Mouse (Mus musculus): ENCODE data around the gene Npnt.

Npnt gene

DNA sequence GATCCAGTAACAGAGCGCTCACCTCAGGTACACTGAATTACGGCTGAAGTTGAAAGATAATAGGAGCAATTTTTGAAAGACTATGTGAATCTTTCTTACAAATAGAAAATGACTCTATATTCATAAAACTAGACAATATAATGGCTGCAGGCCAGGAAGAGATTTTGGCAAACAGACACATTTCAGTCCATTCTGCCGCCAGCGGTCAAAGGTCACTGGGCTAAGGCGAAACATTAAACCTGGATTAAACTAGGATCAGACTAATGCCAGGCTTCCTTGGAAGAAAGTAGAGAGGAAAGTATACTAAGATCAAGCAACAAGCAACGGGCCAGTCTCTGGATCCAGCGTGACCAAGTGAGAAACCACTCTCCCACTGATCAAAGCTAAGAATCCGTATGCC is 11.1 kb downstream of the Npnt start:
- DNase-seq (ENCODE audit: low read depth, low spot score), result no peak

DNA sequence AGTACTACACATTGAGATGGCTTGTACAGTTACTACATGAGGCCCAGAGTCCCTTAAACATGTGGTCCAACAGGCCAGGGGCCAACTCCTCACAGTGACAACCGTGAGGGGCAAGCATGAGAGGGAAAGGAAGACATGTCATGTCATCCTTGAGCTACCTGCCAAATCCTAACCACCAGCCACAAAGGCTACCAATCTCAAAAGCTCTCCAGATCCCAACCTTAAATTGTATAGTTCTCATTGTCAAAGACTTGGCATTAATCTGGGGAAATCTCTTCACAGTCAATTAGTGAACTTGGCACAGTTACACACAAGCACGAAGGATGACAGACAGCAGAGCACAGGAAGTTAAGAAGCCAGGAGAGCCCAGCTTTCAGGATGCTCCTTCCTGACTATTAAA is 15.4 kb downstream of the Npnt start:
- no peak for DNase-seq (ENCODE audit: low read depth, low spot score)

DNA sequence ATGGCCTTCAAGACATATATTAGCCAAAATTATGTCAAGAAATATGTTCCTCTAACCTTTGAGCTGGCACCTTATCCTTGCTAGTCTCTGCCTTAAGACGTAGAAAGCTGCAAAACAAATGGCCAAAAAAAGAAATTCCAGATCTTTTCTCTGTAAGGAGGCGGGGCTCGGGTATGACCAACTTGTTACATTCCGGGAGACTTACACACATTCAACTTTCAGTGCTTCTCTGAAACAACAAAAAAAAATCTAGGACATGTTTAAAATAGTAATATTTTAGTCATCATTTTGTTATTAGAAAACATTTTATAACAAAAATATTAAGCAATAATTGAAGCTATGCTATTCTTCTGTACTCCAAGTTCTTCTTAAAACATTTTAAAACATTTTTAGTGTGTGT is 18.6 kb downstream of the Npnt start:
- no peak for DNase-seq (ENCODE audit: low read depth, low spot score)

DNA sequence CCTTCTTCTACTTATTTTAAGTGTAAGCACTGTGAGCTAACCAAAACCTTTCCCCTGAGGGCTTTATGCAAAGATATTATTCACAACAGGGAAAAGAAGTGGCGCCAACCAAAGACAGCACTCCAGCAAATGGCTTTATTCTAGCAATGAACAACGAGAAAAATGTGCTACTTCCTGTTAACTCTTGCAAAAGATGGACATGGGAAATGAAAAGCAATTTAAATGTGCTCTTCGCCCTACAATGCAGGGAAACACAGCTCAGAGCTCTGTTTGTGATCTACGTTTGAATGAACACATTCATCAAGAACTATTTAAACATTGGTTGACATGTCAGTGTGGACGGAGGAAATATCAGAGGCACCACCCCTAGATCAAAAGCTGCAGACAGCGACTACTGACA is 20.2 kb downstream of the Npnt start:
- no peak for DNase-seq (ENCODE audit: low read depth, low spot score)

DNA sequence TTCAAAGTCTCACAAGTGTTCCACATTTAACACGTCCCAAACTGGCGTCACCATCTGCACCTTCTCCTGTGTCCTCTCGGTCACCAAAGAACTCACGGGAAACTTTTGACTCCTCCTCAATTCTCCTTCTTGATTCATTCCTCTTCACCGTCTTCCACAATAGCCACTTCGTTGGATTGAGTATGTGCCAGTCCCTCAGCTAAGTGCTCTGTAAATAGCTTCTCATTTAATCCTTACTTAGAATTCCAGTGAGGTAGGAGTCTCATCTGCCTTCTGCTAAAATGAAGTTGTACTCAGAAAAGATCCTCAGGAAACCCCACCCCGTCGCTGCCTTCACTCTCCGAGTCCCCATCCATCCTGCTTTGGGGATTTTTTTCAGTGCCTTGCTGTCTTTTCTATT is 21.9 kb downstream of the Npnt start:
- DNase-seq (ENCODE audit: low read depth, low spot score), result no peak

DNA sequence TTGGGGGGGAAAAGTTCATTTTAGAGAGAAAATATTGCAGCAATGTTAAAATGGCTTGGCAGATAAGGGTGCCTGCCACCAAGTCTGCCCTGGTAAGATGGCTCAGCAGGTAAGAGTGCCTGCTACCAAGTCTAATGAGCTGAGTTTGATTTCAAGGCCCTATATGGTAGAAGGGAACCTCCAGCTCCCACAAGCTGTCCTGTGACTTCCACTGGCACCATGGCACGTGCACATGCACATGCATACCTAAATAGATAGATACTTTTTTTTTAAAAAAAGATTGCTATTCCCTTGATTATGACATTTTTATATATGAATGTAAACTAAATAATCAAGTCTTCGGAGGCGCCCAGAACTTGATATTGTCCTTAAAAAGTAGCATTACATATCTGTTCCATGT is 30.3 kb downstream of the Npnt start:
- DNase-seq (ENCODE audit: low read depth, low spot score), result no peak

DNA sequence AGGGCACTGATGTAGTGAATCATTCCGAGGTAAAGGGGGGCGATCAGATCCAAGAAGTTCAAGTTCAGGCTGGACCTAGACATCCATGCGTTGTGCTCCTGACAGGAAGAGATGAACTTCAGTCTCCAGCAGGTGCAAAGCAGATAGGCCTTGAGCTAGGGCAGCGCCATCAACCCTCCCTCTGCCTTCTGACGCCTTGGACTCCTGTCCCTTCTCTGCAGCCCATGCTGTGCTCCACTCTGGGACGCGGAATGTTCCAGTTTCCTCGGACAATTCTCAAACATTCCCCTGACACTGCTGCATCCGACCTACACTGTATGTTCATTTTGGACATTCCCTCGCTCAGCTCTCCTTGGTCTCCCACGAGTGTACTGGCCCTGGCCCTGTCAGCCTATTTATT is 30.9 kb downstream of the Npnt start:
- no peak for DNase-seq (ENCODE audit: low read depth, low spot score)

DNA sequence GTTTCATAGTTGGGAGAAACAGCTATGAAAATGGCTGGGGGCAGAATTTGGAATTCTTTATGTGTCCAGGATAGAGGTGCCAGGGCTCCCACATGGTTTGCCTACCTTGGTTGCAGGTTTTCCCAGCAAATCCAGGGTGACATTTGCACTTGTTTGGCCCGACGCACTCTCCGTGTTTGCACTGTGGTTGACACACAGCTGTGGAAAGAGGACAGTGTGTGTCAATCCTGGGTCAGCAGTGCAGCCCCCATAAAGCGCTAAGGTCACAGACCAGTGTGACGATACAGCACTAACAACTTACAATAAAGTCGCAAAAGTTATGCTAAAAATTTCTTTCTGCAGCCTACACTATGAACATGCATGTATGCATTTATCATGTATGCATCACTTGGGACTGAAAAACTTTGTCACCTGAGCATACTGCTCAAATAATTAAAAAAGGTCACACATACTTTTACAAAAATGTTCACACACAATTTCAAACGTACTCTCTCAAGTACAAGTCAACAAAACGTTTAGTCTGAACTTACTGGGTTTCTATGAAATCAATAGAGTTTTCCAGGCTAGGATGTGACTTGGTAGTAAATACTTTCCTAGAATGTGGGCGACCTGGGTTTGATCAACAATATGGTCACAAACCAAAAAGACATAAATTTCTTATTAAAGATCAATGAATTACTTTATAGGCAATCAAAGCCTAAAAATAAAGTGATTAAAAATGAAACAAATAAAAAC is 32.6 kb downstream of the Npnt start:
- no peak for DNase-seq (ENCODE audit: low read depth, low spot score)

DNA sequence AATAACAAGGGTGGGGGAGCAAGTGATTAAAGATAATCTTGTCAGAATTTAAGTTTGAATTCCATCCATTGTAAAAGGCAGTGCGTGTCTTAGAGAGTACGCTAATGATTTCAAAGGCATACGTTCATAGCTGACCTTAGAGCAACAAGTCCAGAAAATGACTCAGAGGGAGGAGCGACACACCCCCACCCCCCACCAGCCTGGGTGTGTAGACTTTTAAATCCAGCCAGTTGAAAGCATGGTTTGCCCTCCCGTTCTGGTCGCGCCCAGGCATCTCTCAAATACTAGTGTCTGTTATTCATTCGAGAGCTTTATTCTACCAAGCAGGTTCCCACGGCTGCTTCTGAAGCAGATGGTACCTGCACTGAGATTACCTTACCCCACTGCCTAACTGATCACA is 34.4 kb downstream of the Npnt start:
- no peak for DNase-seq (ENCODE audit: low read depth, low spot score)

DNA sequence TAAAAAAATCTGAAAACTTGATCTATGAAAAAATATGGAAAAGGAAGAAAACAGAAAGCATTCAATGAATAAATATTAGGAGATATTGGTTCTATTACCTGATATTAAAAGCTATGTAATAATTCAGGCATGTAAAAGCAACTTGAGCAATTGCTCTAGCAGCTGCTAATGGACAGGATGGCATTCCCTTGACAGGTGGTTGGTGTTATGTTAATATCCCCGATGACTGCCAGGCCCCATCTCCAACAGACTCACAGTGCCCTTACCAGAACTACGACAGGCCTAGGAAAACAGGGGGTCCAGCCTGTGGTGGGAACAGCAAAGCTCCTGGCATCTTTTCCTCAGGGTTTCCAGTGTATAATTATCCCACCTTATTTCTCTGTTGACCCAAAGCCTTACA is 37.7 kb downstream of the Npnt start:
- no peak for DNase-seq (ENCODE audit: low read depth, low spot score)

DNA sequence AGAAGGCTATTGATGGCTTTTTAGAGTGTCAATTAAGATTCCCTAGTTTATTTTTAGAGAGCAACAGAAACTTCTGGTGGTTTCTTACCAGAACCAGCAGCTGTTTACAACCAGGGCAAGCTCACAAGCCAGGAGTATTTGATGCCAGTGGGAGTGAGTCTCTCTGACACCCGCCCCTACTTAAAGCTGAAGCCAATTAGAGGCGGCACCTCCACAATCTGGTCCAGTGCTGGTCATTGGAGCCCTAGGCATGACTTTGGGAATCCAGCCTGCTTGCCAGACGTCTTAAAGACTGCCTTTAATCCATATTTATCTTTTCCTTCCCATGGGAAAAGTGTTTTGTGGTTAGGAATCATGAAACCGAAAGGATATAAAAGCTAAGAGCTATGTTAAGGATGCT is 38.4 kb downstream of the Npnt start:
- peak; percentile 35 for DNase-seq (ENCODE audit: low read depth, low spot score)

DNA sequence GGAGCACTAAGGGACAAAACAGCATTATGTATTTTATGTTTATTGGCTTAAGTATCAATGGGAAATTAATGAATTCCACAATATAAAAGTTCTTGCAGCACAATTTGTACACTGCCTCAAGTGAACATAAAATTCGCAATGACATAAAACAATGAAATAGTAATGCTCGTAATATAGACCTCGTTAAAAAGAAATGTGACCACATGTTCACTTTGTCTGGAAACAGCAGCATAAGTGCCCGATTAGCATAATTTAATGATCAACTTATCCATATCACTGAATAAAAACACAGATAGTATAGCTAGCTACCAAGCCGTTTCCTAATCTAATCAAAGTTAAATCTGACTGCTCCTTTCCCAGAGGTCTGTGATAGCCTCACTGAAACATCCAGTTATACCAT is 39.4 kb downstream of the Npnt start:
- no peak for DNase-seq (ENCODE audit: low read depth, low spot score)

DNA sequence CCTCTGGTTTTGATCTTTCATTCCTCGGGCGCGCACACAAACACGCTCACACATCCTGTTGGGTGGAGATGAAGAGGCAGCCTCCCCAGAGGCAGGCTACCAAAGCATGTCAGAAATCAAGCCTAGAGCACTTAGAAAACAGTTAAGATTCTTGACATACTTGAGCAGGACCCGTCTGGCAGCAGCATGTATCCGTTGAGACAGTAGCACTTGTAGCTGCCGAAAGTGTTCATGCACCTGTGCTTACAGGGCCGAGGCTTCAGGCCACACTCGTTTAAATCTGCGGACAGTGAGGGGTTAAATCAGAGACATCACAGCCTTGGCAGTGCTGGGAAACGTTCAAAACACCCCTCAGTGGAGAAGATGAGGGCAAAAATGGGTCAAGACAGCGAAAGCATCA is 40.4 kb downstream of the Npnt start:
- DNase-seq (ENCODE audit: low read depth, low spot score), result peak; percentile 39

DNA sequence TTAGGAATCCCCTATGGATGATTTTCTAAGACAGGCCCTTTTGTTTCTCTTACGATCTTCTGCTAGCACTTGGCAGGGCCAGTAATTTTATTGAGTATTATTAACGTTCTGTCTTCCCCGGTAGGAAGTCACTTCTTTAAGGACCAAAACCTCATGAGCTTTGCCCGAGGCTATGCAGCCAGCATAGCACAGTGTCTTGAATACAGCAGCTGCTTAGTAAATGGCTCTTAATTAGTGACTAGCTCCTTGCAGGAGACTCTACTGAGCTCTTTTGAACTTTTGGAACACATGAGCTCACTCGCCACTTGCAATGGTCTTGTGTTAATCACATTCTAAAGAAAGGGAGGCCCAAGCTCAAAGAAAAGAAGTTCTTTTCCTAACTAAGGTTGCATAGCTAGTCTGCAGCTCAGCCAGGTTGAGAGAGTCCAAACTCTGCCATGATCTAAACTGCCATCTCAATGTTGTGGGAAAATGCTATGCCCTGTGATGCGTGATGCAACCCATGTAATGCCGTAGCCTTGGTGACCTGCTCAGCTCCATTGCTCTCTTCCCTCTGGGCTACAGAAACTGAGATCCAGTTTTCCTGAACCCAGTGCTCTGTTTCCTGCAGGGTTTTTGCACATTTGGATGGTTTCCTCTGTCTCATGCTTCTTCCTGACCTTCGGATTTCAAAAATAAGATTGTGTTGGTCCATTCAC is 42.4 kb downstream of the Npnt start:
- DNase-seq (ENCODE audit: low read depth, low spot score), result no peak

DNA sequence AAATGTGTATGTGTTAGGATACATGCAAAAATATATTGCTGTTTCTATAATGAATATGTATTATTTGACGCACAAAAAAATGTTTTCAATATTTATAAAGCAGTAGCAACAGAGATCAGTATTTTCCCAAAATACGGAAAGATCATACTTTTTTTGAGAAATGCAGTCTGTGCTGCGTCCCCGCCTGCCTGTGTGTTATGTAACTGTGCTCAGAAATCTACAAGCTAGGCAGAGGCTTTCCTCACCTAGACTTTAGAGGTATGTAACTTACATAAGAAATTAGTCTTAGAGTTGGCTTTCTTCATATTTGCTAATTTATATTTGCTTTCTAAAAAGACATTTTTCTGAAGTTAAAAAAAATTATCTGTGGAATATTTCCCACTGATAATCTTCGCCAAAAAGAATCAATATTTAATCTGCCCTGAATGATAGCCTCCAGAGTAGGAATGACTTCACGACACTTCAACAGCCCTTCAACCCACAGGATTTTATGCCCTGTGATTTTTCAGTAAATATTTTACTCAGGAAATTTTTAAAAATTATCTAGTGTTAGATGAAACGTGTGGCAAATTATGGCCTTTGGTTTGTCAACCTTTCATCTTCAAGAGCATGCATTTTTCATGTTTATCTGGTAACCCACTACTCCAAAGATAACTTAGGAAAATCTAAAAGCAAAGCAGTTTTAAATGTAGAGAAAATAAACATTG is 44.7 kb downstream of the Npnt start:
- no peak for DNase-seq (ENCODE audit: low read depth, low spot score)

DNA sequence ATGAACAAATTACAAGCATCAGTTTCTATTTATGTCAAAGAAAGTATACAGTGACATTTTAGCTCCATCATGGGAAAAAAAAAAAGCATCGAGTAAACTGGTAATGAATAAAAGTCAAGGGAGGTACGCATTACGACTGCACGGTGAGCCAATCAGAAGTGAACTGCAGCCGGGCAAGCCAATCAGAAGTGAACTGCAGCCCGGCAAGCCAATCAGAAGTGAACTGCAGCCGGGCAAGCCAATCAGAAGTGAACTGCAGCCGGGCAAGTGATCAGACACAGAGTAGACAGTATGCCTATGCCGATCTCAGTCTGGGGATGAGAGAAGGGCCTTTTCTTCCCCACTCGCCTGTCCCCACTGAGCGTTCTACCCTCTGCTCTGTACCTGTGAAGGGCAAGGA is 46.7 kb downstream of the Npnt start:
- DNase-seq (ENCODE audit: low read depth, low spot score), result no peak

DNA sequence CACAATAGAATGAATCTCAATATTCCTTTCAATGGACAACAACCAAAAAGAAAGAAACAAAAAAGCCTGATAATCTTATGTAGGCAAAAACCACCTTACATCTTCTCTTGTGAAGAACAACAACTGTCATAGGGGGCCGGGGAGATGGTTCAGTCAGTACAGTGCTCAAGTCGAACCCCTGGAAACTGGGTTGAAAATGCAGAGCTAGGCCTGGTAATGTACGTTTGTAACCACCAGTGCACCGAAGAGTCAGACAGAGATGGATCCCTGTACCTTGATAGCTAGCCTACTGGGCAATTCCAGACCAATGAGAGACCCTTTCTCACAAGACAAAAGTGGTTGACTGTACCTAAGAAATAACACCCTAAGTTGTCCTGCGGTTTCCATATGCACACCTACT is 47.2 kb downstream of the Npnt start:
- DNase-seq (ENCODE audit: low read depth, low spot score), result no peak

DNA sequence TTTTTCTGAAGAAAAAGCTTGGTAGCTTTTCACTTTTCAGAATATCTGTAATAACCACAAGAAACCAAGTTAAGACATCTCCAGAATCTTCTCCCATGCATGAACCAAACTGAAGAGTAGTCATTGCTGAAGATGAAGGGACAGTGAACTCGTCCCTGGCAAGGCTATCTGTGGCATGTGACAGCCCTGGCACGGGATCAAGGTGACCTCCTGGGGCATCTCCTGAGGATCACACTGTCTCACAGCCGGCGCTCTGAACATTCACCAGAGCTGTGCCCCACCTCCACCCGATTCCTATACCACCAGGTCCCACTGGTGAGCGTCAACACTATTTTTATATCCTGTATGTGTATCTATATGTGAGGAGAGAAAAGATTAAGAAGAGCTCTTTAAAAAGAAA is 47.9 kb downstream of the Npnt start:
- no peak for DNase-seq (ENCODE audit: low read depth, low spot score)

DNA sequence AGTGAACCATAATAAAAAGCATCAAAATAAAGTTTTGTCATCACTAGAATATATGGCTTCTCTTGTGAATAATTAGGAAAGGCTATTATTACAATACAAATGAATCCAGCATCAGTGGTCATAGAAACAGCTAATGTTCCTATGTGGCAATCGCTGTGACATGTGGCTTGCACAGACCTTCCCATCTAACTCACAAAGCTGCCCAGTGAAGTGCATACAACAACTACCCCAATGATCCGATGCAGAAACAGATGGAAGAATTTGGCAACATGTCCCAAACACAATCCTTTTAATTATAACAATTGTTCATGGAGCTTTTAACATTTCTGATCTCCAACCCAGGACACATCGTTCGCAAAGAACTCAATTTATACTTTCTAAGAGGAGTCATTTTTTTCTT is 52.2 kb downstream of the Npnt start:
- no peak for DNase-seq (ENCODE audit: low read depth, low spot score)

DNA sequence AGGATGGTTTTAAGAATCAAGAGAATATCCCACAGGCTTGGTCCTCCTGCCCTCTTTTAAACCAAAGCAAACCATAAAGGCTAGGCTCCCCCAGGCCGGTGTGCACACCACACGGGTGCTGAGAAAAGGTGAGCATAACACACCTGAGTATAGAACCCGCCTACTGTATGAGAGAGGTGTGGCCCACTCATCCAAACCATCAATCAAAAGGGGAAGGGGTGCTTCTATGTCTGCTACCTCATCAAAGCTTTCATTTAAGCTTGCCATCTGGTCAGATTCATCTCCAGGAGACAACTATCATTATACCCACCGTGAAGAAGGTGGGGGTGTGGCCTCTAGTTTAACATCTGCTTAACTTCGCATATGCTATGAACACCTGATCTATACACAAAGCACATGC is 52.7 kb downstream of the Npnt start:
- no peak for DNase-seq (ENCODE audit: low read depth, low spot score)

DNA sequence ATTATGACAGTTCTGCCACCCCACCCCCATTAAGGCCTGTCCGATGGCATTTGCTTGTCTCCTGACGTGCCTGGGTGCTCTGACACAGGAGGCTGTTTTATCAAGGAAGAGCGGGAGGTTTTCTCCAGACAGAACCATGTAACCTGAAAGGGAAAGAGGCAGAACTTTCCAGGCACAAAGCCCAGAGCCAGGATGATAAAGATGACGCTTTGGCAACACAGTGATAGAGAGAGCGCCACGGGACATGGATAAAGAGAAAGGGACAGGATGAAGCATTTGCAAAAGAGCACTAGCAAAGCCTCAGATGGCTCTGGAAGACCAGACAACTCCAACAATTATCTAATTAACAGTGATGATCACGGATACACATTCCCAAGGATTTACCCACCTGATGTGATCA is 56.0 kb downstream of the Npnt start:
- no peak for DNase-seq (ENCODE audit: low read depth, low spot score)

DNA sequence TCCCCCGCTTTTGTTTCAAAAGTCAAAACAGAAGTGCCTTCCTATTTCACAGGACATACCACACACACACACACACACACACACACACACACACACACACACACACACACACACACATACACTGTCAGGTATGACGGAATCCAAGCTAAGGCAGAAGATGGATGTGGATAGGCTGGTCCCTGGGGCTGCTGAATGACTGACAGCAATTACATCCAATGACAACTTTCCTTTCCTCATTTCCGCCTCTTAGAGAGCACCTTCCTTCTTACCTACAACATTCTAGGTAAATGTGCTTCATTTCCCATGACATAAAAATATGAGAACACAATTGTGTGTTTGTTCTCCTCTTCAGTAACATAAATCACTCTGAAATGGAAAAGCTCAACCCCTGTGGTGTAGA is 56.4 kb downstream of the Npnt start:
- DNase-seq (ENCODE audit: low read depth, low spot score), result no peak

DNA sequence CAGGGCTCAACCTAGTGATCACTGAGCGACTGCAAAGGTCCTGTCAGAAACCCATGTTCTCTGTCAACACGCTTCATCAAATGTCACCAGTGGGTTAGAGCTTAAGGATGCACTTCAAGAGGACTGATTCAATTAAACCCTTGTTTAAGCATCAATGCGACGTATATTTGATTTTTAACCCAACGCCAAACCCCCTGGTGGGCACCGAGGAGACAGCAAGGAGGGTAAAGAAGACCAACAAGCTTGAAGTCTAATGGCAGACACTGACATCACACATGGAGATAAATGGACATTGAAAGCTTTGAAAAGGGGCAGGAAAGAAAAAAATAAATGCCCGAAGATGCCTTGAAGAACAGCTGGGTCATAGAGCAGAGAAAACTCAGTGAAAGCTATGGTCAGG is 57.0 kb downstream of the Npnt start:
- DNase-seq (ENCODE audit: low read depth, low spot score), result no peak
